Mouse (Mus musculus) lung, postnatal 0 days (tissue): ENCODE data around the gene Ccdc24. TPM values are rescaled to one million over a fixed set of nuclear protein-coding genes. Genes with fewer than 3 reads are reported as not detected.

Experiments used
- ATAC-seq: fragments of 200-750 bp; cut with Nextera tagmentation; 2 replicates; pipeline ENCODE4 v1.8.0; 2017; ENCODE audit warnings: moderate library complexity
- DNase-seq: peaks from one replicate; pipeline ENCODE4 v3.0.0-alpha.2; 2016; ENCODE audit warnings: low spot score
- H3K27ac ChIP-seq: fragments of 300-500 bp; sonication (generic); 2 replicates; pipeline ENCODE4 v1.5.1; 2014; ENCODE audit warnings: antibody characterized with exemption, mild to moderate bottlenecking, low read length, mixed read lengths
- H3K27me3 ChIP-seq: fragments of 300-500 bp; sonication (generic); replicated peaks from 2 replicates; pipeline ENCODE4 v1.6.1; 2014; ENCODE audit warnings: low read length, mixed read lengths; ENCODE audit not compliant: insufficient read depth
- H3K36me3 ChIP-seq: fragments of 300-500 bp; sonication (generic); 2 replicates; pipeline ENCODE4 v1.6.1; 2014; ENCODE audit warnings: low read length, mixed read lengths; ENCODE audit not compliant: insufficient read depth
- H3K4me1 ChIP-seq: fragments of 300-500 bp; sonication (generic); 2 replicates; pipeline ENCODE4 v1.6.1; 2014; ENCODE audit warnings: antibody characterized with exemption, low read depth, low read length, mixed read lengths; ENCODE audit not compliant: insufficient read depth
- H3K4me2 ChIP-seq: fragments of 300-500 bp; sonication (generic); replicated peaks from 2 replicates; pipeline ENCODE4 v1.6.1; 2014; ENCODE audit warnings: low read depth, mild to moderate bottlenecking, low read length, moderate library complexity, mixed read lengths
- H3K4me3 ChIP-seq: fragments of 300-500 bp; sonication (generic); 2 replicates; pipeline ENCODE4 v1.5.1; 2014; ENCODE audit warnings: low read depth, low read length
- H3K9ac ChIP-seq: fragments of 300-500 bp; sonication (generic); replicated peaks from 2 replicates; pipeline ENCODE4 v1.6.1; 2014; ENCODE audit warnings: low read depth, mild to moderate bottlenecking
- H3K9me3 ChIP-seq: fragments of 300-500 bp; sonication (generic); 2 replicates; pipeline ENCODE4 v1.6.1; 2016; ENCODE audit warnings: low read length, mixed read lengths
- CTCF ChIP-seq: IDR thresholded peaks from 2 replicates; pipeline ENCODE4 v1.5.1; 2016; ENCODE audit warnings: antibody characterized with exemption, mild to moderate bottlenecking
- EP300 ChIP-seq: IDR thresholded peaks from 2 replicates; pipeline ENCODE4 v1.6.1; 2016; ENCODE audit warnings: antibody characterized with exemption, mild to moderate bottlenecking, control low read depth
- WGBS: fragments of 180-500 bp; shearing (Covaris S2); extraction: QIAGEN DNeasy Blood & Tissue Kit; methylation state at CpG from one replicate; pipeline ENCODE4 v1.1.7; 2014; 5-methylcytosine and 5-hydroxymethylcytosine counted together
- polyA plus RNA-seq: library from polyadenylated mRNA; unstranded; fragments of >200 nt; fragmentation: Nextera tagmentation; extraction: Ambion mirVana; gene quantifications from 2 replicates; pipeline ENCODE4 v1.2.1, GENCODE M21; 2015

Gene Ccdc24
- polyA plus RNA-seq, 1 experiment from 2014 or later, result 4.5 TPM

- Histone ChIP-seq H3K27me3 (no peaks in the 10 kb centered on the region), H3K36me3 (peaks cover 10% of the 10 kb centered on the region), H3K9me3 (no peaks in the 10 kb centered on the region), H3K4me3 (no peak overlapping the region), H3K9ac (no peak overlapping the region), H3K4me1 (no peaks in the 10 kb centered on the region; the same call in 1 of the 2 replicates), H3K27ac (no peak overlapping the region), H3K4me2 (no peak overlapping the region)
- DNase-seq, result no peak
- TF ChIP-seq CTCF (no peak), EP300 (no peak)
- ATAC-seq, result no peak
- 81% methylated on average over 8 of the region's 8 CpGs for whole genome bisulfite sequencing
These were observed 22.2 kb upstream of the Ccdc24 start for GRCm38 (mm10) chr4:117894601-117895000.

GRCm38 (mm10) chr4:117893376-117893775, 21.0 kb upstream of the Ccdc24 start:
- no peak overlapping the region for H3K27ac ChIP-seq
- H3K4me1 ChIP-seq, result no peaks in the 10 kb centered on the region; the same call in 1 of the 2 replicates
- no peak overlapping the region for H3K9ac ChIP-seq
- no peak overlapping the region for H3K4me3 ChIP-seq
- TF ChIP-seq CTCF (no peak), EP300 (no peak)
- H3K36me3 ChIP-seq, result no peaks in the 10 kb centered on the region; the same call in 1 of the 2 replicates
- peak; percentile 40 for DNase-seq
- H3K4me2 ChIP-seq, result no peak overlapping the region
- H3K9me3 ChIP-seq, result no peaks in the 10 kb centered on the region
- no peaks in the 10 kb centered on the region for H3K27me3 ChIP-seq
- ATAC-seq, result no peak
- 18% methylated on average over 9 of the region's 9 CpGs for WGBS

- TF ChIP-seq CTCF, result no peak
- TF ChIP-seq EP300, result no peak
- no peaks in the 10 kb centered on the region for H3K27me3 ChIP-seq
- WGBS, result under 1% methylated on average over 21 of the region's 21 CpGs
- no peaks in the 10 kb centered on the region for H3K9me3 ChIP-seq
- H3K4me2 ChIP-seq, result peak within 1 kb of the TSS; percentile 92
- H3K27ac ChIP-seq, result no peak within 1 kb of the TSS
- ATAC-seq, result peak; percentile 89
- peak within 1 kb of the TSS; percentile 62 for H3K4me3 ChIP-seq
- H3K36me3 ChIP-seq, result no peaks in the 10 kb centered on the region
- H3K9ac ChIP-seq, result peak within 1 kb of the TSS; percentile 29; the same call in 1 of the 2 replicates
- peak; percentile 95 for DNase-seq
- no peaks in the 10 kb centered on the region; the same call in 1 of the 2 replicates for H3K4me1 ChIP-seq
These were observed 19.4 kb upstream of the Ccdc24 start, which contains the start of gene Dph2 for GRCm38 (mm10) chr4:117891738-117892161. TSS of gene Dph2 (minus strand) at chr4:117892032.

- no peaks in the 10 kb centered on the region for H3K36me3 ChIP-seq
- no peaks in the 10 kb centered on the region for H3K27me3 ChIP-seq
- WGBS, result 91% methylated on average over 8 of the region's 8 CpGs
- H3K9me3 ChIP-seq, result no peaks in the 10 kb centered on the region
- peaks cover 6% of the 10 kb centered on the region; the same call in 1 of the 2 replicates for H3K4me1 ChIP-seq
- H3K4me3 ChIP-seq, result no peak overlapping the region
- TF ChIP-seq EP300, result no peak
- no peak for TF ChIP-seq CTCF
- H3K4me2 ChIP-seq, result no peak overlapping the region
- H3K9ac ChIP-seq, result no peak overlapping the region
- DNase-seq (no peak), ATAC-seq (no peak)
- no peak overlapping the region for H3K27ac ChIP-seq
These were observed 18.4 kb upstream of the Ccdc24 start for GRCm38 (mm10) chr4:117890750-117891149.

GRCm38 (mm10) chr4:117890031-117890430, 17.7 kb upstream of the Ccdc24 start:
- Histone ChIP-seq H3K4me3 (no peak overlapping the region), H3K36me3 (0 out of 2 replicates have a peak, but pooled peaks cover 5% of the 10 kb centered on the region), H3K4me2 (no peak overlapping the region), H3K9me3 (no peaks in the 10 kb centered on the region), H3K4me1 (peaks cover 6% of the 10 kb centered on the region; the same call in 1 of the 2 replicates), H3K9ac (no peak overlapping the region), H3K27ac (no peak overlapping the region), H3K27me3 (no peaks in the 10 kb centered on the region)
- ATAC-seq (no peak), DNase-seq (no peak)
- 87% methylated on average over 13 of the region's 14 CpGs for WGBS
- no peak for TF ChIP-seq EP300
- TF ChIP-seq CTCF, result no peak

GRCm38 (mm10) chr4:117889471-117889870, 17.1 kb upstream of the Ccdc24 start:
- DNase-seq, result no peak
- no peak overlapping the region for H3K4me2 ChIP-seq
- TF ChIP-seq EP300, result no peak
- TF ChIP-seq CTCF, result no peak
- no peak overlapping the region for H3K27ac ChIP-seq
- H3K36me3 ChIP-seq, result peaks cover 6% of the 10 kb centered on the region; the same call in 1 of the 2 replicates
- H3K9ac ChIP-seq, result no peak overlapping the region
- H3K4me3 ChIP-seq, result no peak overlapping the region
- ATAC-seq, result no peak
- WGBS, result 89% methylated on average over 15 of the region's 15 CpGs
- H3K4me1 ChIP-seq, result peaks cover 6% of the 10 kb centered on the region; the same call in 1 of the 2 replicates
- no peaks in the 10 kb centered on the region for H3K27me3 ChIP-seq
- H3K9me3 ChIP-seq, result no peaks in the 10 kb centered on the region
